Mouse (Mus musculus): ENCODE measurements around the gene Ofcc1. TPM values are rescaled to one million over a fixed set of nuclear protein-coding genes. Genes with fewer than 3 reads are reported as not detected.

The Ofcc1 gene
- total RNA-seq, 1 experiment from 2014 or later = not detected

GRCm38 (mm10) chr13:39979294-39980061 lies 381.8 kb downstream of the Ofcc1 start:
- no peak for DNase-seq

GRCm38 (mm10) chr13:39968349-39969016 lies 392.8 kb downstream of the Ofcc1 start:
- DNase-seq = no peak

GRCm38 (mm10) chr13:39957226-39957625 lies 404.0 kb downstream of the Ofcc1 start:
- DNase-seq = no peak

- DNase-seq = no peak
Measured at GRCm38 (mm10) chr13:39956017-39956416, 405.2 kb downstream of the Ofcc1 start.
